Mouse (Mus musculus): ENCODE data around the gene Dnah9.

- no peak for TF ChIP-seq POLR2A (IDR thresholded peaks at IDR 0.05; ENCODE audit: extremely low read depth, insufficient read depth, low read length)
- TF ChIP-seq CTCF (IDR thresholded peaks at IDR 0.05; ENCODE audit: low read depth, low read length), result no peak
Measured at GRCm38 (mm10) chr11:65930796-65931195, 237.6 kb downstream of the Dnah9 start.

All from liver, adult 2 months (tissue).